Mouse (Mus musculus): ENCODE measurements around the gene Kdm2b. TPM values are rescaled to one million over a fixed set of nuclear protein-coding genes. Genes with fewer than 3 reads are reported as not detected.

The Kdm2b gene
- polyA plus RNA-seq, 1 experiment, result 65.1 TPM

DNA sequence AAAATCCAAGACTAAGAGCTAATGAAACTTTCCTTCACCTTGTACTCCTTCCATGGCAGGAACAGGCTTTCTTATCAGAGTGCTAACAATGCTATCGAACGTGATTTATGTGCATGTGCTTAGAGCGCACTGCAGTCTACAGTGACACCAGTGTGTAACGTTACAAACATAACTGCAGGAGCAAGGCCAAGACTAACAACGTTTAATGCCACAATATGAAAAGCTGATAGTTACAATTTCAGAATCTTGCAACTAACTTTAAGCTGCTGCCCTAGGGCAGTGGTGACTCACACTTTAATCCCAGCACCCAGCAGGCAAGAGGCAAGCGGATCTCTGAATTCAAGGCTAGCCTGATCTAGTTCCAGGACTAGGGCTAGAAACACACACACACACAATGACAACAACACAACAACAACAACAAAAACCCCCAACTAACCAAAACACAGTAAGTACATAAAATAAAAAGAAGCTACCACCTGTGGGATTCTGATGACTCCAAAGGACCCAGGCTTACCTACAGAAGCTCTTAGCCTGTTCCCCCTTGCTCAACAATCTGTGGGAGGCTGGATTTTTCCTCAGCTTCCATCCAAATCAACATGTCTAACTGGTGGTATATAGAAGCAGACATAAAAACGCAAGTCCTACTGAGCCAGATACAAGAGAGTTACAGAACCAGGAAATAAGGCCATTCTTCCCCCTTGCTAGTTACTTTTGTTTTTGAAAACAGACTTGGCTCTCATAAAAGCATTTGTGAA lies 104.9 kb downstream of the Kdm2b start:
- H3K36me3 ChIP-seq (ENCODE audit: control insufficient read depth, insufficient read depth, low read length), result peaks cover 15% of the 10 kb centered on the region
- DNase-seq, result no peak
- no peaks in the 10 kb centered on the region for H3K27me3 ChIP-seq (ENCODE audit: control insufficient read depth, insufficient read depth, low read length)
- 81% methylated on average over 7 of the region's 7 CpGs for WGBS
- H3K27ac ChIP-seq (ENCODE audit: control insufficient read depth, insufficient read depth, low read length), result no peak overlapping the region
- no peak overlapping the region for H3K4me3 ChIP-seq (ENCODE audit: control insufficient read depth, insufficient read depth, low read length)
- no peak for TF ChIP-seq CTCF (IDR thresholded peaks at IDR 0.05; ENCODE audit: borderline replicate concordance, control insufficient read depth, extremely low read depth, insufficient read depth, low read length, poor library complexity)
- no peak for TF ChIP-seq POLR2A (IDR thresholded peaks at IDR 0.05; ENCODE audit: control insufficient read depth, extremely low read depth, insufficient read depth, low read length, poor library complexity)
- H3K4me1 ChIP-seq (replicated peaks; ENCODE audit: control insufficient read depth, insufficient read depth, low read length), result no peaks in the 10 kb centered on the region; the same call in 1 of the 2 replicates

DNA sequence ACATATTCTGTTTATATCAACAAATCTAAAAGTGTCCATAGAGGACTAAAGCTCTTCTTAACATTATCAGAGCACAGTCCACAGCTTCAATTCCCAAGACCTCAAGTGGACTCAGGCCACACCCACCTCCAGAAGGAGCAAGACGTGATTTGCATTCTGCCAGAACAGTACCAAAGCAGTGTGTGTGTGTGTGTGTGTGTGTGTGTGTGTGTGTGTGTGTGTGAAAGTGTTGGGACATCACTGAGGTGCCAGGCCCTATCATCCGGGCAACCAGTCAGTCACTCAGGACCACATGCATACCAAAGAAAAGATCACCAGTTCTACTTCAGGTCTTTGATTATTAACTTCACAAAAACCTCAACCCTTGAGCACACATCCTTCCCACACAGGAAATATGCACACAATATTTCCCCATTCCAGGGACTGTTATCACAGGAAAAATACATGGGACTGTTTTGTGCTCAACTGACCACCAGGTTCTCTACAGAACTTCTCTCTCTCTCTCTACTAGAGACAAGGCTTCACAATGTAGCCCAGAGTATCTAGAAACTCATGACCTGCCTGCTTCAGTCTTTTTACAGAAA lies 105.9 kb downstream of the Kdm2b start:
- Histone ChIP-seq H3K4me3 (ENCODE audit: control insufficient read depth, insufficient read depth, low read length) (no peak overlapping the region), H3K27me3 (ENCODE audit: control insufficient read depth, insufficient read depth, low read length) (no peaks in the 10 kb centered on the region), H3K36me3 (ENCODE audit: control insufficient read depth, insufficient read depth, low read length) (peaks cover 22% of the 10 kb centered on the region), H3K27ac (ENCODE audit: control insufficient read depth, insufficient read depth, low read length) (no peak overlapping the region), H3K4me1 (replicated peaks; ENCODE audit: control insufficient read depth, insufficient read depth, low read length) (no peaks in the 10 kb centered on the region; the same call in 1 of the 2 replicates)
- 55% methylated on average over 2 of the region's 2 CpGs for WGBS
- DNase-seq, result no peak
- TF ChIP-seq POLR2A (IDR thresholded peaks at IDR 0.05; ENCODE audit: control insufficient read depth, extremely low read depth, insufficient read depth, low read length, poor library complexity), result no peak
- TF ChIP-seq CTCF (IDR thresholded peaks at IDR 0.05; ENCODE audit: borderline replicate concordance, control insufficient read depth, extremely low read depth, insufficient read depth, low read length, poor library complexity), result no peak

DNA sequence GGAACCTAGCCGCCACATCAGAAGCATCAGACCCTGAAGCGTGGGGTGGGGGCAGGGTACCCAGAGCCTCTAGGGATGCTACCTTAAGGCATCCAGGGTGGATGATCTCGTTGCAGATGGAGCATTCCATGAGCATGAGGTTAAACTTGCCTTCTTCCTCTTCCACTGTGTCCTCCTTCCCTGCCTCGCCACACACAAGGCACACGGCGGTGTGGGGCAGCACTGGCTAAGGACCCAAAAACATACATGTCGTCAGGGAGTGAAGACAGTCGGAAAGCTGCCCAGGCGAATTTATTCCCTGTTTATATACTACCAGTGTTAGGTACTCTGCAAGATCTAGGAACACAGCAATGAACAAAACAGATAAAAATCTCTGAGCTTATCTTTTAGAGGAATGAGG lies 106.4 kb downstream of the Kdm2b start:
- Histone ChIP-seq H3K4me1 (replicated peaks; ENCODE audit: control insufficient read depth, insufficient read depth, low read length) (no peaks in the 10 kb centered on the region; the same call in 1 of the 2 replicates), H3K27ac (ENCODE audit: control insufficient read depth, insufficient read depth, low read length) (no peak overlapping the region), H3K36me3 (ENCODE audit: control insufficient read depth, insufficient read depth, low read length) (peaks cover 25% of the 10 kb centered on the region), H3K4me3 (ENCODE audit: control insufficient read depth, insufficient read depth, low read length) (no peak overlapping the region), H3K27me3 (ENCODE audit: control insufficient read depth, insufficient read depth, low read length) (no peaks in the 10 kb centered on the region)
- no peak for TF ChIP-seq CTCF (IDR thresholded peaks at IDR 0.05; ENCODE audit: borderline replicate concordance, control insufficient read depth, extremely low read depth, insufficient read depth, low read length, poor library complexity)
- TF ChIP-seq POLR2A (IDR thresholded peaks at IDR 0.05; ENCODE audit: control insufficient read depth, extremely low read depth, insufficient read depth, low read length, poor library complexity), result no peak
- DNase-seq, result no peak
- WGBS, result 90% methylated on average over 9 of the region's 9 CpGs

DNA sequence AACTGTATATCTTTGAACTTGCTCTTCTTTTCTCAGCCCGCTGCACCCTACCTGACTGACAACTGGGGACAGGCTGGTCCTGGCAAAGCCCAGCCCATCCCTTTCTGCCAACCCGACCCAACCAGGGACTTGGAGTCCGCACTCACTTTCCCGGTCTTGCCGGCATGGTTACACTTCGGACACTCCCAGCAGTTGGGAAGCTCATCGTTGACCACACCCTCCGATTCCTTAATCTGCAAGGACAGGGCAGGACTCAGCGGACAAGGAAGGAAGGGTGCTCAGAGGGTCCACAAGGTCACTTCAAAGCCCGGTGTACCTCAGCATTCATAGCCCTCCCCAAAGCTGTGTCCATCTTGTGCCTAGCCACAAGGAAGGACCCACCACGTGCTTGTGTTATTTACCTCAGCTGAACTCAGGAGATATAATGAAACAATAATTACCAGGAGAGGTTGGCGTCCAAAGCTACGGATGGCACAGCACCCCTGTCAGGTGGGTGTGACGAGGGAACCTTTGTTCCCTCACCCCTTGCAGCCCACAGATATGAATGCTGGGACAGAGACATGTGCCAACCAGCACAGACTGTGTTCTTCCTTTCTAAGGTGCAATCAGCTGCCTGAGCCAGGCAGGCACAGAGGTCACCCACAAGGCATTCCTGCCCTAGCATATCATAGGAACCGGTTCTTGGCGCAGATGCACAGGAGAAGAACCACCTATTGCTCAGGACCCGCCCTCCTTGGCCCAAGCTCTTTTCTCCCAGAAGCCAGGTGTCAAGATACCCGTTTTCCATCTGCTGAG lies 107.2 kb downstream of the Kdm2b start:
- Histone ChIP-seq H3K4me3 (ENCODE audit: control insufficient read depth, insufficient read depth, low read length) (no peak overlapping the region), H3K36me3 (ENCODE audit: control insufficient read depth, insufficient read depth, low read length) (peaks cover 25% of the 10 kb centered on the region)
- DNase-seq, result no peak

DNA sequence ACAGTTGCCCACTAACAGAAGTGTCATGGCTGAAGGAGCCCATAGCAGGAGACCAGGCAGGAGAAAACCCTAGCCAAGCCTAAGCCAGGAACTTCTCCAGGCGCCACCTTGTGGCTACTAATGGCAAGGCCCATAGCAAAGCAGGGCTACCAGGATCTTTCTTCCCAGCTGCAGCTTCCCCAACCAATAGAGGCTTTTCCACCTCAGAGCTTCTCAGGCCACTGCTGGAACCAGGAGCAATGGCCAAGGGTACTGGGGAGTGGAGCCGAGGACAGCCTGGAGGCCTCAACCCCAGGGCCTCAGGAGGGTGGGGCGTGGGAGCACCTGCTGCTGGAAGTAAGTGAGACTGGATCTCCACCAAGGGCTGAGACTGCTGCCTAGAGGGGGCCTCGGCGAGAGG lies 108.3 kb downstream of the Kdm2b start:
- H3K4me1 ChIP-seq (replicated peaks; ENCODE audit: control insufficient read depth, insufficient read depth, low read length), result no peaks in the 10 kb centered on the region; the same call in 1 of the 2 replicates
- 67% methylated on average over 5 of the region's 5 CpGs for WGBS
- H3K36me3 ChIP-seq (ENCODE audit: control insufficient read depth, insufficient read depth, low read length), result peaks cover 34% of the 10 kb centered on the region
- H3K27me3 ChIP-seq (ENCODE audit: control insufficient read depth, insufficient read depth, low read length), result no peaks in the 10 kb centered on the region
- H3K4me3 ChIP-seq (ENCODE audit: control insufficient read depth, insufficient read depth, low read length), result no peak overlapping the region
- peak; percentile 62 for DNase-seq
- H3K27ac ChIP-seq (ENCODE audit: control insufficient read depth, insufficient read depth, low read length), result no peak overlapping the region
- TF ChIP-seq CTCF (IDR thresholded peaks at IDR 0.05; ENCODE audit: borderline replicate concordance, control insufficient read depth, extremely low read depth, insufficient read depth, low read length, poor library complexity) (peak; percentile 80; the same call in 1 of the 2 replicates), POLR2A (IDR thresholded peaks at IDR 0.05; ENCODE audit: control insufficient read depth, extremely low read depth, insufficient read depth, low read length, poor library complexity) (no peak)

More for the DNA sequence above, 107.2 kb downstream of the Kdm2b start:
- H3K27me3 ChIP-seq (ENCODE audit: control insufficient read depth, insufficient read depth, low read length), result no peaks in the 10 kb centered on the region
- H3K4me1 ChIP-seq (replicated peaks; ENCODE audit: control insufficient read depth, insufficient read depth, low read length), result no peaks in the 10 kb centered on the region; the same call in 1 of the 2 replicates
- WGBS, result 95% methylated on average over 18 of the region's 18 CpGs
- no peak for TF ChIP-seq CTCF (IDR thresholded peaks at IDR 0.05; ENCODE audit: borderline replicate concordance, control insufficient read depth, extremely low read depth, insufficient read depth, low read length, poor library complexity)
- no peak overlapping the region for H3K27ac ChIP-seq (ENCODE audit: control insufficient read depth, insufficient read depth, low read length)

DNA sequence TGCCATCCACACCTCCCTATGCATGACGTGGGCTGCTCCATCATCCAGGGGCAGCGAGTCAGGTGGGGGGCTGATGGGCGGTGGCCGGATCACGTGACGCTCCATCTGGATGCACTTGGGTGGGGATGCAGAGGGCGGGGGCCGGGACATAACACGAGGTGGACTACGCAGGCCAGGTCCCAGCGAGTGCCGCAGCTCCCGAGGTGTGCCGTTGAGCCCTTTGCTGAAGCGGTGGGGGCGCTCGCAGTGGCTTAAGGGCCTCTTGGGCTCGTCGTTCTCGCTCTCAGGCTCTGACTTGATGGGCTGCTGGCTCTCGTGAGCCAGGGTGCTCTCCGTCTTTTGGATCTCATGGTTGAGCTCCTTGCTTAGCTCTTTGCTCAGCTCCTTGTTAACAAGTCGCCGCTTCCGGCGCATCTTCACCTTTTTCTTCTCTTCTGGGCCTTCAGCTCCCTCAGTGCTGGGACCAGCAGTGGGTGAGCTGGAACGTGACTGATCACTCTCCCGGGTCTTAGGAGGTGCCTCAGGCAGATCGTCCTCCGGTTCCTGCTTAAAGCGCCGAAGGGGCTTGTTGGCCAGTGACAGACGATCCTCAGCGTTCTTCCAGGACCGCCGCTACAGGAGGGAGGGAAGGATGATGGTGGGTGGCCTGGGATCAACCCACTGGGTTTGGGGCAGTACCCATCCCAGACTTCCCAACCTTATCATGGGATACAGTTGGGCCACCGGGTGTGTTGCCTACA lies 109.2 kb downstream of the Kdm2b start:
- WGBS, result 98% methylated on average over 37 of the region's 37 CpGs

More for the DNA sequence above, 109.2 kb downstream of the Kdm2b start:
- TF ChIP-seq CTCF (IDR thresholded peaks at IDR 0.05; ENCODE audit: borderline replicate concordance, control insufficient read depth, extremely low read depth, insufficient read depth, low read length, poor library complexity) (no peak), POLR2A (IDR thresholded peaks at IDR 0.05; ENCODE audit: control insufficient read depth, extremely low read depth, insufficient read depth, low read length, poor library complexity) (no peak)
- no peak overlapping the region for H3K27ac ChIP-seq (ENCODE audit: control insufficient read depth, insufficient read depth, low read length)
- H3K4me1 ChIP-seq (replicated peaks; ENCODE audit: control insufficient read depth, insufficient read depth, low read length), result no peaks in the 10 kb centered on the region; the same call in 1 of the 2 replicates
- H3K27me3 ChIP-seq (ENCODE audit: control insufficient read depth, insufficient read depth, low read length), result no peaks in the 10 kb centered on the region
- H3K36me3 ChIP-seq (ENCODE audit: control insufficient read depth, insufficient read depth, low read length), result peaks cover 34% of the 10 kb centered on the region
- no peak overlapping the region for H3K4me3 ChIP-seq (ENCODE audit: control insufficient read depth, insufficient read depth, low read length)
- no peak for DNase-seq
